Mouse (Mus musculus): ENCODE data around the gene Gm3138. TPM values are rescaled to one million over a fixed set of nuclear protein-coding genes. Genes with fewer than 3 reads are reported as not detected.
"Not testable (repeated sequence)": the region's sequence is repeated elsewhere in the genome, so short reads cannot be mapped to it uniquely, and the experiment has no call there.

Gm3138 gene
- polyA plus RNA-seq (2012; ENCODE audit: insufficient read depth, insufficient read length, missing spikeins), result not detected in 2 replicates

- H3K4me3 ChIP-seq (ENCODE audit: insufficient read depth, low read depth, low read length); H3K27ac ChIP-seq (replicated peaks; ENCODE audit: low read depth, low read length); H3K4me1 ChIP-seq (ENCODE audit: control insufficient read depth, insufficient read depth, insufficient read length, low read length): not testable (repeated sequence)
Observed at GRCm38 (mm10) chr14:4249331-4249730, at the start of gene Gm3138. Gene Gm3138, plus strand, starts transcription at chr14:4249631.

- H3K4me1 ChIP-seq (ENCODE audit: control insufficient read depth, insufficient read depth, insufficient read length, low read length); H3K4me3 ChIP-seq (ENCODE audit: insufficient read depth, low read depth, low read length); H3K27ac ChIP-seq (replicated peaks; ENCODE audit: low read depth, low read length): not testable (repeated sequence)
Observed at GRCm38 (mm10) chr14:4269238-4269950, 20.0 kb downstream of the Gm3138 start.

GRCm38 (mm10) chr14:4279828-4280227 is 30.4 kb downstream of the Gm3138 start:
- not testable (repeated sequence) for H3K4me1 ChIP-seq (ENCODE audit: control insufficient read depth, insufficient read depth, insufficient read length, low read length); H3K27ac ChIP-seq (replicated peaks; ENCODE audit: low read depth, low read length); H3K4me3 ChIP-seq (ENCODE audit: insufficient read depth, low read depth, low read length)

Other genes starting within 250 kb of the Gm3138 start
- gene Gm5796, start 225.7 kb upstream of the Gm3138 start, polyA plus RNA-seq (2012; ENCODE audit: insufficient read depth, insufficient read length, missing spikeins), result not detected in 2 replicates
- gene Gm3115, start 165.5 kb upstream of the Gm3138 start, polyA plus RNA-seq (2012; ENCODE audit: insufficient read depth, insufficient read length, missing spikeins), result not detected in 2 replicates
- gene Gm8108, start 139.1 kb upstream of the Gm3138 start, polyA plus RNA-seq (2012; ENCODE audit: insufficient read depth, insufficient read length, missing spikeins), result not detected in 2 replicates
- gene Gm3127, start 84.6 kb upstream of the Gm3138 start, polyA plus RNA-seq (2012; ENCODE audit: insufficient read depth, insufficient read length, missing spikeins), result not detected in 2 replicates
- not detected in 2 replicates for gene Gm2974, start 67.1 kb upstream of the Gm3138 start, polyA plus RNA-seq (2012; ENCODE audit: insufficient read depth, insufficient read length, missing spikeins)
- not detected in 2 replicates for gene Gm3149, start 67.7 kb downstream of the Gm3138 start, polyA plus RNA-seq (2012; ENCODE audit: insufficient read depth, insufficient read length, missing spikeins)
- gene 2610042L04Rik, start 85.1 kb downstream of the Gm3138 start, polyA plus RNA-seq (2012; ENCODE audit: insufficient read depth, insufficient read length, missing spikeins), result not detected in 2 replicates
- gene Gm3159, start 147.9 kb downstream of the Gm3138 start, polyA plus RNA-seq (2012; ENCODE audit: insufficient read depth, insufficient read length, missing spikeins), result not detected in 2 replicates
- gene Gm3164, start 165.8 kb downstream of the Gm3138 start, polyA plus RNA-seq (2012; ENCODE audit: insufficient read depth, insufficient read length, missing spikeins), result not detected in 2 replicates
- gene Gm3173, start 181.4 kb downstream of the Gm3138 start, polyA plus RNA-seq (2012; ENCODE audit: insufficient read depth, insufficient read length, missing spikeins), result not detected in 2 replicates
- not detected in 2 replicates for gene Gm3182, start 232.1 kb downstream of the Gm3138 start, polyA plus RNA-seq (2012; ENCODE audit: insufficient read depth, insufficient read length, missing spikeins)

Measured in brown adipose tissue, adult 24 weeks (tissue).